Mouse (Mus musculus): ENCODE results near the gene Gm3045.
A peak's percentile ranks its signal among the peaks of the same experiment; 100 is the strongest.

Gene Gm3045

DNA sequence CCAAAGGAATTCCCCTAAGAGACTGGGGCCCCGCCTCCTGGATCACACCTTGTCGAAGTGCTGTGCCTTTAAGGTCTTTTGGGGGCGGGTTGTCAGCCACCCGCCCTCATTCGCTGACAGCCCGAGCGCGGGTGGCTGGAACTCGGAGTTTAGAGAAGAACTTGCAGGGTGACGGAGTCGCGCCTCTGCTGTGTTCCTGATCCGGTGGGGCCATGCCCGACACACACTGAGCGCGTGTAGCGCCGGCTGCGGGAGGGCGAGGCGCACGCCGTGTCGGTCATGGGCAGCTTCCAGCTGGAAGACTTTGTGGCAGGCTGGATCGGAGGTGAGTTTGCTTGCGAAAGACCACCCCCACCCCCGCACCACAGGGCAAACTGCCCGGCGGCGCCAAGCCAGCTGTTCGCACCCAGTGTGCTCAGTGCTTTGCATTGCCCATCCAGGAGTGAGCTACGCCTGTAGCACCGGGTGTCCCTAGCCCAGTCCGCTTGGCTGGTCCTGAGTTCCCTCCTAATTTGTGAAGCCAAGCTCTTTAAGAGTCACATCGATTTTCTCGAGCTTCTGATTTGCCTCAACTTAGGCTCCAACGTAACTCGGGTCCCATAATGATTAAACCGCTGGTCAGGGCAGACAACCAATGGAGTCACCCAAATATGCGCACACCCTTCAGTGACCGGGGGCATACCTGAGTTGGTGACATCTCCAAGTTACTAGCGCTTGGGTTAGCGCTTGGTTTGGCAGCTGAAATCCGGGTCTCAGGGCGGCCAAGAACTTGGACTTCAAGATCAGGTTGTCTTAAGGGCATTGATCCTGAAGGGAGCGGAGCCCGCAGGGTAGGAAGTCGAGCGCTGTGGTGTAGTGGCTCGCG lies 12.0 kb downstream of the Gm3045 start, which contains the start of gene Slc25a48:
Gene Slc25a48 (plus strand): TSS at position 145 of the 865 bp plus-strand sequence.
- DNase-seq = peak; percentile 24

DNA sequence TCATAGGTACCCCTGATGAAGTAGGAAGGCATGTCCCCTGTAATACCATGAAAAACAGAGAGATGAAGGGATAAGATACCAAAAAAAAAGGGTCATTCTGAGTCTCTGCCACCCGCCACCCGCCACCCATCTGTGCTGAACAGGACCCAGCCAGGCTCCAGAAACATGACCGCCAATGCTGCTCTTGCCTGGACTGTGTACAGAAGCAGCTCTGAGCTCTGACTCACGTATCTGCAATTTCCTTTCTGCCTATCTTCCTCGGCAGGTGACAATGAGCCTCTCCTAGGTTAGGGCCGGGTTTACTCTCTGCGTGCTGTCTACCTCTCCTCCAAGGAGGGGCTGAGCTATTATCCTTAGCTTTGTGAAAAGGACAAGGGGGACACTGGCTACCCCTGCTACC lies 17.0 kb downstream of the Gm3045 start:
- DNase-seq = no peak

DNA sequence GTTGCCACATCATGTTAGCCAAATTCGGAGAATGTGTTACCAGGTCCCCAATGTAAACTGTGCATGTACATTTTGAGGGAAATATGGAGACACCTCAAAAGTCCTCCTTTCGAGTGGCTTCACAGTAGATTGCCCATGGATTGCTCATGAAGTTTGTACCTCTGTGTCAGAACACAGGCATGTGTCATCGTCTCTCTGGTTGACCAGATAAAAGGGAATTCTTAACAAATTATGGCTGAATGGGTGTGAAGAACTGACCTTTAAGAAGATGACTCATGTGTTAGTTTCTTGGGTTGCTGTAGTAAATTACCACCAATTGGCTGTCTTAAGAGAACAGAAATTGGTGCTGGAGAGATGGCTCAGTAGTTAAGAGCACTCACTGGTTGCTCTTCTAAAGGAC lies 17.7 kb downstream of the Gm3045 start:
- DNase-seq = no peak

DNA sequence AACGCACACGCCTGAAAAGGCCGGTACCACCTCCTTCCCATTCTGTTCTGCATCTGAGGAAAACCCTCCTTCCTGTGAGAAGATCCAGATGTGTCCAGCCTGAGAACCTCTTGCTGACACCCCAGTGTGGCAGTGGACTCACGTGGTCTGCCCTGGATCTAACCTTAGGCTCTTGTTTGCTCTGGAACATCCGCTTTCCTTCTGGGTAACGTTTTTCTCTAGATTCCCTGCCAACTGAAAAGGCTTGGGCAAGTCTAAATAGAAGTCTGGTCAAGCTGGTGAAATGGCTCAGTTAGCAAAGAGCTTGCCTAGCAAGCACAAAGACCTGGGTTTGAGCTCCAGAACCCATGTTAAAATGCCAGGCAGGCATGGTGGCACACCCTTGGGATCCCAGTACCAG lies 18.6 kb downstream of the Gm3045 start:
- no peak for DNase-seq

DNA sequence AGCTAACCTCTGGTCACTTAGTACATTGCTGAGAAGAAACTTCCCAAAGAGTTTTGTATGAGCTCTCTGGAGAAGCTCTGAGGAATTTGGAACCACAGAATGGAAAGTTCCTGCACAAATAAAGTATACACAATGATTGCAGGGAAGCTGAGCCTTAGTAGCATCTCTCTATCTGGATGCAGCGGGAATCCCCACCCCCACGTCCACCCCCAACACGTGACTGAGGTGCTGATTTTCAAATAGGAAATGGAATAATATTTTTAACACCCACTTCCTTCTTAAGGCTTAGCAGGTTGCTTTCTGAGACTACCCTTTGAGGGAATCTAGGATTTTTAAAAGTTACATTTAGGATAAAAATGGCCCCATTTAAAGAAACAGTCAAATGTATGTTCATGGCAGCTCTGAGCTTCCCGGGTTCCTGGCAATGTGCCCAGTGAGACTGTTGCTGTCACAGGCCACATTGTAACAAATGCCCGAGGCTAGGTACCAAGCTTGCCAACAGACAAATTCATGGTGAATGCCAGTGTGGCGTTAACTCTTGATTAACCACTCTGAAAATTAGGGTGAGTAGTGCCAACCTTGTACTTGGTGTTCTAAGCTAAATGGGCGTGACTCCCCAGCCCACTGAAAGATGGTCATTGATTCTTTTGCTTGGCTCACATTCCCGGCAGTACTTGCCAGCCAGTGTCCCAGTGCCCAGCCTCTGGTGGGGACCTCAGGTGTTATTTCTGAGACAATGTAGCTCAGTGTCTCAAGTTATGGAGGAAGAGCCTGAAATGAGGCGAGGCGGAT lies 23.0 kb downstream of the Gm3045 start:
- DNase-seq = no peak

DNA sequence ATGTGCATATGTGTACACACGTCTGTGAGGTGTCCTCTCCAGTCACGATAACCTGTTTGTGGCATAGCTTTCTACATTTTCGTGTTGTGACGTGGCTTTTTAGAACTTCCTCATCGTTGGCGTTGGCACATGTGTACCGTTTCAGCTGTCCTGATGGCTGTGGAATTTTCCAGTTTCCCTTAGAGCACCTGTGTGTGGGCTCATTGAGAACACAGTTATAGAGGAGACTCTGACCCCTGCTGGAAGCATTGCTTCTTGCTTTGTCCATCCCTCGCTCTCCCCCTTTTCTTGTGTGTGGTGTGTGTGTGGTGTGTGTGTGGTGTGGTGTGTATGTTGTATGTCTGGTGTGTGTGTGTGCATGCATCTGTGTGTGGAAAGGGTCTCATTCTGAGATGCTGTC lies 23.6 kb downstream of the Gm3045 start:
- DNase-seq = no peak

DNA sequence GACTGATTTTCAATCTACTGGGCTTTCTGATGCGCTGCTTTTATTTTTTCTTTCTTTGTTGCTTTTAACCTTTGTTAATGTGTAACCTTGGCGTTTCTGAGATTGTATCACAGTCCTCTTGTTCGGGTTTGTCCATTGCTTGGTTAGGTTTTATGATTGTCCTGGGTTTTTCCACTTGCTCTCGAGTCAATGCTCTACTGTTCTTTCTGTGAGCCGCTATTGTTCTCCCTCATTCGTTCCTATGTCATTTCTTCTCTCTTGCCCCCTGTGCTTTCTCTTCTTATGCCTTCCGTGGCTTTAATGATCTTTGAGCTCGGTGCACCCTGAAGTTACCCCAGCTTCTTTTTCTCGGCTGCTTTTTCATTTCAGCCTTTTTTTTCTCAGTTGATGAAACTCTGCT lies 31.6 kb downstream of the Gm3045 start:
- DNase-seq = no peak

DNA sequence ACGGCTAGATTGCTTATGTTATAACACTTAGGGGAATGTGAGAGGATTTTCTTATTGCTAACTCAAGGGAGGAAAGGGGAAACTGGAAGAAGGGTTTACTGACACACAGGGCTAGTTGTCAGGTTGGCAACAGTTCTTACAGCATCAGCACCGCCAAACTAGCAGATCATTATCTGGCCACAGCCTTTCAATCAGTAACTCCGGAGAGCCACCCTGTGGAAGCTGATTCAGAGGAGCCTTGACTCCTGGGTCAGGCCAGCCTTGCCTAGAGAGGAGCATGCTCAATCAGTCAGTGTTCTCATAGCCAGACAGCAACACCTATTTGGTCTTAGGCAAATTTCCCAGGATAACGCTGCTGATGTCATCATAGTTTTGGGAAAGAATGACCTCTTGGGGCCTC lies 35.1 kb downstream of the Gm3045 start:
- DNase-seq = no peak

DNA sequence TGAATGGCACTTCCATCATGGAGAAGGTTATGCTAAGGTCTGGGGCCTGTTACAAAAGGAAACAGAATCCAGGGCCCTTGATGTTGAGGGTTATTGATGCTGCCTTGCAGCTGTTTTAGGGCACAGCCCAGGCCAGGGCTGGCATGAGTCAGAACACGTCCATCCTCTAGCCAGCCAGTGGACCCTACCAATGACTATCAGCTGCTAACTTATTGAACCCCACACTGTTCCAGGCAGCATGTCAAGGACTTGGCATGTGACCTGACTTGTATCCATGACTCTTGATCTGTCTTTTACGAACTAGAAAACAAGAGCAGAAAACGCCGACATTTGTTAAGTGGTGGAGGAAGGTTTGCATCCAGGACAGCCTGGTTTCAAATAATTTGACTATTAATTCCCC lies 36.4 kb downstream of the Gm3045 start:
- DNase-seq = no peak

DNA sequence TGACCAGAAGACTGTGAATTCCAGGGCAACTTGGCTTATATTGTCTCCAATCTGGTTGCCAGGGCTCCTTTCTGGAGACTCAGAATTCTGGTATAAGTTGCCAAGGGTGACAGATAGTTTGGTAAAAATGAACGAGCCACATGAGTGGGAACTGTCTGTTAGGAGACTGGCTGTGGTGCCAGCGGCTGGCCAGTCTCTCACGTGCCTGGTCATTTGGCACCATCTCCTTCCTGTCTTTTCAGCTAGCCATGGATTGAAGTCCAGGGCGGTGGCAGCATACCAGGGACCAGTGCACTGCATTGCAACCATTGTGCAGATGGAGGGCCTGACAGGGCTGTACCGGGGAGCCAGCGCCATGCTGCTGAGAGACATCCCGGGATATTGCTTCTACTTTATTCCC lies 36.9 kb downstream of the Gm3045 start:
- no peak for DNase-seq

DNA sequence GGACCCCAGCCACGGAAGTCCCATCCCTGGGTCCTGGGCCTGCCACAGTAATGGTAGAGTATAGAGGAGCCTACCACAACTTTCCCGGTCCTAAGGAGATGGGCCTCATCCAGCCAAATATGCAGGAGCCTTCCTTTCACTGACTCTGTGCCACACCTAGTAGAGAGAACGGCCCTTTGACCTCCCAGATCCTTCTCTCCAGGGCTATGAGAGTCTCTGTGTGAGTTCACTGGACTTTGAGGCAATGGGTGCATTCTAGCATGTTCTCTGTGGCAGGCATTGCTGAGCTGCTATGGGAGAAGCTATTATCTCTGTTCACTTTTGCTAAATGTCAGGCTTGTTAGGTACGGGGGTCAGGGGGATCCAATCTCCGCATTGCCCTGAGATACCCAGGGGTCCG lies 37.4 kb downstream of the Gm3045 start:
- no peak for DNase-seq

DNA sequence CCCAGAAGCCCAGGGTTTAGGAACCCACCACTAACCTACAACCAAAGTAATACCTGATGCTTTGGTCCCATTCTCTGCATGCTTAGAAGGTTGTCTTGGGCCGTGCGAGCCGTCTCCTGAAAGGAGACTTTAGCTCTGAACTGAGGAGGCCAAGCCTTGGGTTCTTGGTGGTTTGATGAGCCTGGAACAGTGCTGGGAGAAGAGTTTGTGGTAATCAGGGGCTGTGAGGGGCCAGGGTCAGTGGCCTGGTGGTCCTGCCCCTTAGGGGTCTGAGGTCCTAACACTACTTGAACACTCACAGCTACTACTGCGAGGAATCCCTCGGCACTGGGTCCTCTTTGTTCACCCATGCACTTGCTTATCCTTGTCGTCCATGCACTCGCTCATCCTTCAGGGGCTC lies 41.4 kb downstream of the Gm3045 start:
- DNase-seq = no peak

DNA sequence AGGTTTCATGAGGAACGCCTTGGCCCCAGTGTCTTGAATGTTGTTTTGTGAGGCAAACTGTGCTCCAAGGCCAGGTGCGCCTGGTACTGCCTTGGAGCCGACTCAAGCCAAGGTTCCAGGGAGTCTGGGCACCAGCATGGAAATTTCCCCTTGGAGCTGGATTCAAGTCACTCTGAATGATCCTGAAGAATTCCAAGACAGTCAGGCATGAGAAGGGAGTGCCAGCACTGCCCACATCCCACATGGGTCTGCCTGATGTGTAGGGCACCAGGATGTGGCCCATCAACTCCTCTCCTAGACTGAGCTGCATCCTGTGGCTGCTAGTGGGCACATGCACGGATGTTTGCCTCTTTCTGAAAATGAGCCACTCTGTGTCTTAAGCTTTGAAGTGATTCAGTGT lies 42.1 kb downstream of the Gm3045 start:
- DNase-seq = no peak

DNA sequence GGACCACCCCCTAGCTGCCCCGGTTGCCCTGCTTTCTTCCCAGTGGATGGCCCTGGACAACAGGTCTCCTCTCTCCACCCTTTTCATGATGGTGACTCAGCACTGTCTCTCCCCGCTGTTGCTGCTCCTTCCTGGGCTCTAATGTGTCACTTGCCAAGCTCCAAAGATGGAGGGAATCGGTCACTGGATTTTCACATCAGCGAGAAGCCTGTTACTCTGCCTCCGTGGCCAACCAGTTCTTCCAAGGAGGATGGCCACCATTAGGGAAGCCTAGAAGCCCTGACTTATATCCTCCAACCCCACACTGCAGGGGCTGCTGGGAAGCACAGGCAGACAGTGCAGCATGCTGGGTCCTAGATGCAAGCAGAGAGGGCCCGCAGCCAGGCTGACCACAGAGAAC lies 44.8 kb downstream of the Gm3045 start:
- no peak for DNase-seq

DNA sequence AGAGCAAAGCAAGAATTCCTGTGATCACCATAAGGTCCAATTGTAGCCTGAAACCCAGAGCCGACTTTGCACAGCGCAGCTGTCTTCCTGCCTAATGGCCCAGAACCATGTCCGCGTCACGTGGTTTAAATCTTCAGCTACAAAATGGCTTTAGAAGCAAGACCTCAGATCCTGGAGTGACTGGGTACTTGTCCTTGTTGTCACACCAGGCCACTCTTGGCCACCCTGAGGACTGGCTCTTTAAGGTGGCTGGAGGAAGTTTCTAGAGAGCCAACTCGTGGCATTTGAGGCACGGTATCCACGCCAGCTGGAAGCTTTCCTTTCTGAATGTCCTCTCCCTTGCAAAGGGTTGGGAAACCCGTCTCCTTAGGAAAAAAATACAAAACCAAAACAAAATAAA lies 45.6 kb downstream of the Gm3045 start:
- DNase-seq = no peak

DNA sequence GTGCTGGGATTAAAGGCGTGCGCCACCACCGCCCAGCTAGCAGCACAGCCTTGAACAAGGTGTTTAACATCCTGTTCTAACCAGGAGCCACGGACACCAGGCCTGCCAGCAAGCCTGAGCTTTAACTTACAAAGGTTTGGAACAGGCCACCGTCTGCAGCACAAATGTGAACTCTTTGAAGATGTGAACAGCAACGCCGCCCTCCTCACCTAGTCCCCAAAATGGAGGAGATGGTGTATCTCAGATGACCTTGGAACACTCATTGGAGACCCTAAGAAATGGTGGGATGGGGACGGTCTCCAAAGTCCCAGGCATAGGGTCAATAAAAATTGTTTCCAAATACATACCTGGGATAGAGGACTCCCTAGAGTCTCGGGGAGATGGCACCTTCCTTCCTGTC lies 46.3 kb downstream of the Gm3045 start:
- DNase-seq = no peak

DNA sequence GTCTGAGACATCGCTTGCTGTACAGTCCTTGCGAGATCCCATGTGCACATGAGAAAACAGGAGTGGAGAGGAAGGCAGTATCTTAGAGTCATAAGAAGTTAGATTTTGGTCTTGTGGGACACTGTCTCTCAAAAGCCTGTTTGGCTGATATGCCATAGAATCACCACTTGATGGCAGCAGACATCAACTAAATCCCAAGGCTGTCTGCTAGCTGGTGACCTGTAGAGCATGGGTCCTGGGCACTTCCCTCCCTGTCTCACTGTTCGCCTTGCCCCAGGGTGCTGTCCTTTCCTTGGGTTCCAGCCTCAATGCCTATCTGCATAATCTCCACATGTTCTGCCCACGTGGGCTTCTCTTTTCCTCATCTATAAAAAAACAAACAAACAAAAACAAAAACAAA lies 49.0 kb downstream of the Gm3045 start:
- peak; percentile 57 for DNase-seq

DNA sequence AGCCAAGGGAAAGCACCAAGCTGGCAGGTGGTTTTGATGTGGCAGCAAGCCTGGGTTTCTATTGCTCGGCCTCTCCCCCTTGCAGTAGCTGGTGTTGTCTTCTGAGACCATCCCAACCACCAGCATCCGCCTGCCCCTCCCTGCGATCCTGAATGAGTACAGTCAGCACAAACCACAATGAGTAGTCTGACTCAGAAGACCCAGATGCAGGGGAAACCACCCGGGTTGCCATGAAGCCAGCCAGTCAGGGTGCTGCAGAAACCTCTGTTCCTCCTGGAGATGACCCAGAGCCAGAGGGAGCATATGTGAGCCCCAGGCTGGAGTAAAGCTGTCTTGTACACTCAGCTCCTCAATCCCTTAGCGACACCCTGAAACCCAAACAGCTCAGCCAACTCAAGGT lies 50.4 kb downstream of the Gm3045 start:
- DNase-seq = peak; percentile 62

DNA sequence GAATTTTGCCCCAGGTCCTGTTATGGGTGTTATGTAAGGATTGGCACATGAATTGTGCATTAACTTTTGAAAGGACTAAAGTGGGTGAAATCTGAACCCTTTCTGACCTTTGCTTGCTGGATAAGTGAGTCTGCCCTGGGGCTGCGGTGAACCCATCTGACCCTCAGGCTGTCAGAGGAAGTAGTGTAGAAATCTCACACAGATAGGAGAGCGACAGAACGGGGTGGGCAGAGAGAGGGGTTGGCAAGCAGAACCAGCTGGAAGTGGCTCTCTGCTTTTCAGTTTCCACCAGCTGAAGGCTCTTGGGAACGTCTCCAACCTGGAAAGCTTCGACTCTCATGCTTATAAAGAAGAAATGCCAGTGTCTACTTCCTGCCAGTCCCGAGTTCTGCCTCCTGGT lies 50.9 kb downstream of the Gm3045 start:
- no peak for DNase-seq

DNA sequence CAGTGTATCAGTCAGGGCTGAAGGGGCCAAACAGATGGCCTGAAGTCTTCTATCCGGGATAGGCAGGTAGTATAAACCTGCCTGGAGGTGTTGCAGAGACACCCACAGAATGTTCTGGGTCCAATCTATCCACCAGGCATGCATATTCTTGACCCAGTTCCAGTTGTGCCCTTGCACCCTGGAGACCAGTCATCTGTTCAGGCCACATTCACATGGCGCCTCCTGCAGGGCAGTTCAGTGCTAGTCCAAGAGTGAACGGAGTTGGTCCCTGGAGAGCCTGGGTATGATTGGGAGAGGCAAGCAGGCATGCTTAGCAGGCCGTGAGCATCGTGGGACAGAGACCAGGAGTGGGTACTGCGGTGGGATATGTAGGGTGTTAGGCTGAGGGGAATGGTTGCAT lies 51.6 kb downstream of the Gm3045 start:
- no peak for DNase-seq

DNA sequence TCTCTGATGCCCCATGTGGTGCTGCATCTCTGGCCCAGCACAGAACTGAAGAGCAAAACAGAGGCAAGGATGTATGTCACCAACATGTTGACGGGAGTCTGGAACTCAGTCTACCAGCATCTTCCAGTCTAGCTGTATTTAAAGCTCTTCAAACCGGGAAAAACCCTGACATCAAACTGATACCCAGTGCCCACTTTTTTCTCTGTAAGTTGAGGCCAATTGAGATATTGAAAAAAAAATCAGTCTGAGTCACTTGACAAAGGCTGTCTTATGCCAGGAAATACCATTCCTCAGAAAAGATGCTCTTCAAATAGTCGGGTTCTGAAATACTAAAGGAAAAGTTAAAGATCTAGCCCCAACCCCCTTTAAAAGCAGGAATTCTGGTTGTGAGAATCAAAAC lies 55.8 kb downstream of the Gm3045 start, which contains the start of gene Il9:
Gene Il9 (minus strand): TSS at position 101 of the 400 bp plus-strand sequence.
- no peak for DNase-seq
